Mouse (Mus musculus) midbrain, embryonic 11.5 days (tissue): ENCODE results near the gene Nxf1. TPM values are rescaled to one million over a fixed set of nuclear protein-coding genes. Genes with fewer than 3 reads are reported as not detected.
A peak's percentile ranks its signal among the peaks of the same experiment; 100 is the strongest.

Experiments used
- ATAC-seq: fragments of 200-750 bp; cut with Nextera tagmentation; 2 replicates; pipeline ENCODE4 v1.8.0; 2017; ENCODE audit warnings: moderate TSS enrichment, moderate library complexity; ENCODE audit not compliant: low FRiP score
- DNase-seq: peaks from one replicate; pipeline ENCODE4 v3.0.0; 2015; ENCODE audit warnings: low spot score; ENCODE audit errors: missing footprints
- H3K27ac ChIP-seq: fragments of 300-500 bp; sonication (generic); 2 replicates; pipeline ENCODE4 v1.5.1; 2014; ENCODE audit warnings: low read depth, low read length
- H3K27me3 ChIP-seq: fragments of 300-500 bp; sonication (generic); 2 replicates; pipeline ENCODE4 v1.6.1; 2014; ENCODE audit warnings: mild to moderate bottlenecking, low read length, moderate library complexity, mixed read lengths; ENCODE audit not compliant: control insufficient read depth, insufficient read depth
- H3K36me3 ChIP-seq: fragments of 300-500 bp; sonication (generic); 2 replicates; pipeline ENCODE4 v1.6.1; 2014; ENCODE audit warnings: mild to moderate bottlenecking, low read length, moderate library complexity, mixed read lengths; ENCODE audit not compliant: control insufficient read depth, insufficient read depth
- H3K4me1 ChIP-seq: fragments of 300-500 bp; sonication (generic); 2 replicates; pipeline ENCODE4 v1.6.1; 2014; ENCODE audit warnings: low read length; ENCODE audit not compliant: control insufficient read depth, insufficient read depth
- H3K4me2 ChIP-seq: fragments of 300-500 bp; sonication (generic); 2 replicates; pipeline ENCODE4 v1.6.1; 2014; ENCODE audit warnings: mild to moderate bottlenecking, moderate library complexity
- H3K4me3 ChIP-seq: fragments of 300-500 bp; sonication (generic); 2 replicates; pipeline ENCODE4 v1.5.1; 2014; ENCODE audit warnings: low read depth, low read length
- H3K9ac ChIP-seq: fragments of 300-500 bp; sonication (generic); 2 replicates; pipeline ENCODE4 v1.6.1; 2014; ENCODE audit warnings: low read length
- H3K9me3 ChIP-seq: fragments of 300-500 bp; sonication (generic); 2 replicates; pipeline ENCODE4 v1.6.1; 2016; ENCODE audit warnings: low read length; ENCODE audit not compliant: control insufficient read depth
- WGBS: fragments of 180-500 bp; shearing (Covaris S2); extraction: QIAGEN DNeasy Blood & Tissue Kit; methylation state at CpG from one replicate; pipeline ENCODE4 v1.1.7; 2014; 5-methylcytosine and 5-hydroxymethylcytosine counted together
- polyA plus RNA-seq: library from polyadenylated mRNA; unstranded; fragments of >200 nt; fragmentation: Nextera tagmentation; extraction: Ambion mirVana; gene quantifications from 2 replicates; pipeline ENCODE4 v1.2.1, GENCODE M21; 2014

Nxf1 gene
- polyA plus RNA-seq, 1 experiment from 2014 or later: 209 TPM

GRCm38 (mm10) chr19:8735389-8736159 lies 21.3 kb upstream of the Nxf1 start, which contains the start of gene Wdr74:
TSS of gene Wdr74 (plus strand) at chr19:8735827.
- Histone ChIP-seq H3K27me3 (no peaks in the 10 kb centered on the region), H3K36me3 (peaks cover 8% of the 10 kb centered on the region; the same call in 1 of the 2 replicates), H3K4me1 (peaks cover 6% of the 10 kb centered on the region), H3K9me3 (no peaks in the 10 kb centered on the region), H3K4me3 (peak within 1 kb of the TSS; percentile 87), H3K27ac (no peak within 1 kb of the TSS), H3K4me2 (peak within 1 kb of the TSS; percentile 87), H3K9ac (peak within 1 kb of the TSS; percentile 73)
- ATAC-seq: peak; percentile 93
- DNase-seq: peak; percentile 100
- under 1% methylated on average over 32 of the region's 32 CpGs for WGBS

- H3K4me2 ChIP-seq: peak overlapping the region; percentile 87
- ATAC-seq: peak; percentile 62
Observed at GRCm38 (mm10) chr19:8736160-8736467, 20.8 kb upstream of the Nxf1 start.

GRCm38 (mm10) chr19:8738911-8739310 lies 18.0 kb upstream of the Nxf1 start:
- Histone ChIP-seq H3K27me3 (no peaks in the 10 kb centered on the region), H3K4me3 (no peak overlapping the region), H3K4me1 (peaks cover 16% of the 10 kb centered on the region), H3K27ac (no peak overlapping the region), H3K36me3 (peaks cover 8% of the 10 kb centered on the region; the same call in 1 of the 2 replicates), H3K4me2 (no peak overlapping the region), H3K9ac (no peak overlapping the region), H3K9me3 (no peaks in the 10 kb centered on the region)
- WGBS: 90% methylated on average over 7 of the region's 7 CpGs
- DNase-seq (peak; percentile 72), ATAC-seq (no peak)

More at GRCm38 (mm10) chr19:8736160-8736467, 20.8 kb upstream of the Nxf1 start:
- peaks cover 11% of the 10 kb centered on the region for H3K4me1 ChIP-seq
- H3K9ac ChIP-seq: peak overlapping the region; percentile 73
- H3K9me3 ChIP-seq: no peaks in the 10 kb centered on the region
- 2% methylated on average over 11 of the region's 11 CpGs for WGBS
- DNase-seq: no peak
- H3K36me3 ChIP-seq: peaks cover 8% of the 10 kb centered on the region; the same call in 1 of the 2 replicates
- peak overlapping the region; percentile 87 for H3K4me3 ChIP-seq
- no peaks in the 10 kb centered on the region for H3K27me3 ChIP-seq
- H3K27ac ChIP-seq: no peak overlapping the region

- Histone ChIP-seq H3K27ac (no peak overlapping the region), H3K27me3 (no peaks in the 10 kb centered on the region), H3K4me3 (no peak overlapping the region), H3K36me3 (peaks cover 8% of the 10 kb centered on the region; the same call in 1 of the 2 replicates), H3K9me3 (no peaks in the 10 kb centered on the region), H3K4me2 (no peak overlapping the region), H3K9ac (no peak overlapping the region), H3K4me1 (peaks cover 16% of the 10 kb centered on the region)
- ATAC-seq (no peak), DNase-seq (peak; percentile 76)
- 95% methylated on average over 6 of the region's 6 CpGs for WGBS
Observed at GRCm38 (mm10) chr19:8739646-8740045, 17.2 kb upstream of the Nxf1 start.

GRCm38 (mm10) chr19:8740603-8741002 lies 16.3 kb upstream of the Nxf1 start, which contains the start of gene 1700092M07Rik:
TSS of gene 1700092M07Rik (plus strand) at chr19:8740718.
- Histone ChIP-seq H3K27me3 (no peaks in the 10 kb centered on the region), H3K27ac (peak within 1 kb of the TSS; percentile 80; the same call in 1 of the 2 replicates), H3K4me2 (peak within 1 kb of the TSS; percentile 35), H3K9ac (peak within 1 kb of the TSS; percentile 78), H3K4me1 (peaks cover 14% of the 10 kb centered on the region), H3K9me3 (no peaks in the 10 kb centered on the region), H3K36me3 (peaks cover 11% of the 10 kb centered on the region; the same call in 1 of the 2 replicates), H3K4me3 (peak within 1 kb of the TSS; percentile 57)
- ATAC-seq (no peak), DNase-seq (peak; percentile 84)
- WGBS: 70% methylated on average over 14 of the region's 14 CpGs

GRCm38 (mm10) chr19:8741243-8741869 lies 15.5 kb upstream of the Nxf1 start, which contains the start of gene Stx5a:
TSS of gene Stx5a (plus strand) at chr19:8741413.
- peak within 1 kb of the TSS; percentile 57 for H3K4me3 ChIP-seq
- H3K27me3 ChIP-seq: no peaks in the 10 kb centered on the region
- under 1% methylated on average over 36 of the region's 36 CpGs for WGBS
- H3K4me2 ChIP-seq: peak within 1 kb of the TSS; percentile 90
- DNase-seq (peak; percentile 100), ATAC-seq (peak; percentile 99)
- no peaks in the 10 kb centered on the region for H3K9me3 ChIP-seq
- H3K27ac ChIP-seq: peak within 1 kb of the TSS; percentile 80; the same call in 1 of the 2 replicates
- H3K4me1 ChIP-seq: peaks cover 14% of the 10 kb centered on the region
- peak within 1 kb of the TSS; percentile 78 for H3K9ac ChIP-seq
- H3K36me3 ChIP-seq: peaks cover 13% of the 10 kb centered on the region; the same call in 1 of the 2 replicates

GRCm38 (mm10) chr19:8742176-8742575 lies 14.7 kb upstream of the Nxf1 start:
- Histone ChIP-seq H3K4me2 (peak overlapping the region; percentile 90), H3K4me1 (peaks cover 11% of the 10 kb centered on the region), H3K4me3 (peak overlapping the region; percentile 57), H3K36me3 (peaks cover 16% of the 10 kb centered on the region; the same call in 1 of the 2 replicates), H3K9me3 (no peaks in the 10 kb centered on the region), H3K27me3 (no peaks in the 10 kb centered on the region), H3K27ac (no peak overlapping the region), H3K9ac (peak overlapping the region; percentile 78)
- no peak for DNase-seq
- WGBS: 28% methylated on average over 14 of the region's 14 CpGs
- ATAC-seq: no peak

GRCm38 (mm10) chr19:8745382-8745781 lies 11.5 kb upstream of the Nxf1 start:
- no peaks in the 10 kb centered on the region for H3K27me3 ChIP-seq
- no peak for ATAC-seq
- H3K9ac ChIP-seq: no peak overlapping the region
- 88% methylated on average over 1 of the region's 1 CpGs for WGBS
- H3K27ac ChIP-seq: no peak overlapping the region
- no peaks in the 10 kb centered on the region for H3K9me3 ChIP-seq
- peaks cover 20% of the 10 kb centered on the region for H3K36me3 ChIP-seq
- peaks cover 11% of the 10 kb centered on the region for H3K4me1 ChIP-seq
- DNase-seq: peak; percentile 8
- no peak overlapping the region for H3K4me3 ChIP-seq
- H3K4me2 ChIP-seq: no peak overlapping the region

- WGBS: 66% methylated on average over 2 of the region's 2 CpGs
- DNase-seq (no peak), ATAC-seq (no peak)
- no peak overlapping the region for H3K4me2 ChIP-seq
- H3K9ac ChIP-seq: no peak overlapping the region
- no peak overlapping the region for H3K27ac ChIP-seq
- peaks cover 30% of the 10 kb centered on the region for H3K36me3 ChIP-seq
- H3K9me3 ChIP-seq: no peaks in the 10 kb centered on the region
- H3K4me1 ChIP-seq: peaks cover under 1% of the 10 kb centered on the region
- no peak overlapping the region for H3K4me3 ChIP-seq
- no peaks in the 10 kb centered on the region for H3K27me3 ChIP-seq
Observed at GRCm38 (mm10) chr19:8747368-8747767, 9.5 kb upstream of the Nxf1 start.
